Mouse (Mus musculus) CD4-positive, CD25-positive, alpha-beta regulatory T cell, adult 2 months (primary cell): ENCODE results near the gene Ube4b.
A peak's percentile ranks its signal among the peaks of the same experiment; 100 is the strongest.
"Not testable (repeated sequence)": the region's sequence is repeated elsewhere in the genome, so short reads cannot be mapped to it uniquely, and the experiment has no call there.

Source experiments
- DNase-seq: peaks from one replicate; pipeline ENCODE4 v3.0.0-alpha.2; 2012; ENCODE audit warnings: low read depth, low spot score

The Ube4b gene

DNA sequence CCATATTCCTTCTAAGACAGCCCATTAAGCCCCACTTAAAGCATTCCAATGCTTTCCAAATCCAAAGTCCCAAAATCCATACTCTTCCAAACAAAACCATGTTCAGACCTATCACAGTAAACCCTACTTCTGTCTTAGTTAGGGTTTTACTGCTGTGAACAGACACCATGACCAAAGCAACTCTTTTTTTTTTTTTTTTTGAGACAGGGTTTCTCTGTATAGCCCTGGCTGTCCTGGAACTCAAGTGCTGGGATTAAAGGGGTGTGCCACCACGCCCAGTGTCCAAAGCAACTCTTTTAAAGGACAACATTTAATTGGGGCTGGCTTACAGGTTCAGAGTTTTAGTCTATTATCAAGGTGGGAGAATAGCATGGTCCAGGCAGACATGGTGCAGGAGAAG lies 5.3 kb upstream of the Ube4b start:
- DNase-seq, result not testable (repeated sequence)

DNA sequence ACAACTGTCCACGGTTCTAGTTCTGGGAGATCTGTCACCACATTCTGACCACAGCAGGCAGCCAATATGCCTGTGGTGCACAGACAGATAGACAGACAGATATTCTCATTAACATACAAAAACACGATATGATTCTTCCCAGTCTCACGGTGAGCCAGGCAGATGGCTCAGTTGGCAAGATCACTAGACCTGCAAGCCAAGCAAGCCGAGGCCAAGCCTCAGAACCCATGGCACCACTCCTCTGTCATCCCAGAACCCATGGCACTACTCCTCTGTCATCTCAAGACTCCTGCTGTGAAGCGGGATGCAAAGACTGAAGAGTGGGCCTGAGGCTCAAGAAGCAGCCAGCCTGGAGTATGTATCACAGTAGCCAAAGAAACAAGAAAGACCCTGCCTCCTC lies 3.0 kb upstream of the Ube4b start:
- DNase-seq, result no peak

DNA sequence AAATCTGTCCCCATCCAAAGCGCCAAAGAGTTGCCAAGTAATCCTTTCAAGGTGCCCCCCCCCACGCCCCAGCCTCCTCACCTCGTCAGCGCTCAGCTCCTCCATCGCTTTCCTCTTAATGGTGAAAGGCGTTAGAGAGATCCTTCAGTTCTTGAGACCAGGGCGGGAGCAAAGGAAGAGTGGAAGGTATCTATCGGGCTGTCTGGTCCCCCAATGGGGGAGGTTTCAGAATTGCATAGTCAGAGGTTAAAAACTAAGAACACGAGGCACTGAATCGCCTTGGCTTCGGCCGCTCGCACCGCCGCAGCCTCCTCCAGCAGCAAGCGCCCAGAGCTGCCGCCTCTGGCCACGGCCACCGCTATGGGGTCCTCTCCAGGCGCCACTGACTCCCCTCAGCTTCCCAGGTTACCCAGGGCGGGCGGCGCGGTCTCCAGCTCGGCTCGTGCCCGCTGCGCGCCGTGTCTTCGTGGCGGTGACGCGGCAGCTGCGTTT lies 702 bp downstream of the Ube4b start:
- peak; percentile 48 for DNase-seq

DNA sequence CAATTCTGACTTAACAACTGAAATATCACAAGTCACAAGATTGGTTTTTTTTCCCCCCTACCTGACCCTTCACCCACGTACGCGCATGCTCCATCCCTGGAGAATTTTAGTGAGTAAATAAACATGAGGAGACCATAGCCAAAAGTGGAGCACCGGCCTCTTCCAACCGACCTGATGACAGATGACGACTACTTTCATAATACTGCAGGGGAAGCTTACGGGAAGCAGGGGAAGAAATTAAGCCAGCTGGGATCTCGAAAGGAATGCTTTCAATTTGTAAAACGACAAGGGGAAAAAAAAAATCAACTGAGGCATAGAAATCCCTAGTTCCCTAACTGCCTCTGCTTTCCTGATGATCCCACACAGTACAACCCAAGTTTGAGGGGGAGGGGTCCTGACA lies 1.8 kb downstream of the Ube4b start:
- DNase-seq, result no peak

DNA sequence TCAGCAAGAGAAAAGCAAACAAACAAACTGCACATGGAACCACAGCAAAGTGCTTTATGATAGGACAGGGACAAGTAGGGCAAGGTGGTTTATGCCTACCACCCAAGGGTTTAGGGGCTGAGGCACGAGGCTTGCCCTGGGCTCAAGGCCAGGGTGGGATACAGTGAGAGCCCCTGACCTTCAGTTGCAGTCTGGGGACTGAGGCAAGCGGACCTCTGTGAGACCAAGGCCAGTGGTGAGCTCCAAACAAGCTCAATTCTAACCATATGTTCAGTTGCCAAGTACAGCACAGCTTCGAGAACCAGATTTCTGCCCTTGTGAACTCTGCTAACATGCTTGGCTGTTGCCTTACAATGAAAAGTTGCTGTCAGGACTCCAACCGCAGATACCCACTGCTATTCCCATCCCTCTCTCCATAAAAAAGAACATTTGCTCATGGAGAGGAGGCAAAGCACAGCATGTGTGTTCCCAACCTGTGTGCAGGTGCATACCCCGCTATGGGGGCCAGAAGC lies 8.6 kb downstream of the Ube4b start:
- no peak for DNase-seq

DNA sequence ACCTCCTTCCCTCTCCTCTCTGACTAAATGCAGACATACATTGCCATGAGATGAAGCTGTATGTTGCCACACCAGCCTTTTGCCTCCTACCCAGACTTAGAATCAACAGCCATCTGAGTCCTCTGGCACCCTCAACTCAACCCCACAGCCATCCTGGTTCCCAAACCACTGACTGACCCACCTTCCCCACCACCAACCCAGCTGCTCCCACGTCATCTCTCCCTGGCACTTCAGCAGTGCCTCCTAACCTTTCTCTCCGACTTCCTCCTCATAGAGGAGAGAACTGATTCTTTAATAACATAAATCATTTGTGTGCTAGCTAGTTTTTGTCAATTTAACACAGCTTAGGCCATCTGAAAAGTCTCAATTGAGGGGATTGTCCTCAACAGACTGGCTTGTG lies 9.6 kb downstream of the Ube4b start:
- no peak for DNase-seq

DNA sequence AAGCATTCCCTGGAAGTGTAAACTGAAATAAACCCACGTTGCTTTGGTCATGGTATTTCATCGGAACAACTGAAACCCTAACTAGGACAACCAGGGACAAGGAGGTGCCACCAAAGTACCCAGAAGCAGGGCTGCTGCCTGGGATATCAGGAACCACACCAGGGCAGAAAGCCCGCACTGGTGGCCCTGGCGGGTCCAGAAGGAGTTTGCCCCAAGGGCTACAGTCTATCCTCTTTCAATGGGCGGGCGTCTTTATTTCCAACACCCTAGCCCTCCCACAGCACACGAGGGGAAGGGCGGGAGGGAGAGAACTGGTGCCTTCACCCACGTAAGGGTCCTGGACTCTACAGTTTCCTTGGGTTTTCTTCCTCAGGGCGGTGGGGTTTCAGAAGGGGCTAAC lies 10.1 kb downstream of the Ube4b start:
- DNase-seq, result no peak

DNA sequence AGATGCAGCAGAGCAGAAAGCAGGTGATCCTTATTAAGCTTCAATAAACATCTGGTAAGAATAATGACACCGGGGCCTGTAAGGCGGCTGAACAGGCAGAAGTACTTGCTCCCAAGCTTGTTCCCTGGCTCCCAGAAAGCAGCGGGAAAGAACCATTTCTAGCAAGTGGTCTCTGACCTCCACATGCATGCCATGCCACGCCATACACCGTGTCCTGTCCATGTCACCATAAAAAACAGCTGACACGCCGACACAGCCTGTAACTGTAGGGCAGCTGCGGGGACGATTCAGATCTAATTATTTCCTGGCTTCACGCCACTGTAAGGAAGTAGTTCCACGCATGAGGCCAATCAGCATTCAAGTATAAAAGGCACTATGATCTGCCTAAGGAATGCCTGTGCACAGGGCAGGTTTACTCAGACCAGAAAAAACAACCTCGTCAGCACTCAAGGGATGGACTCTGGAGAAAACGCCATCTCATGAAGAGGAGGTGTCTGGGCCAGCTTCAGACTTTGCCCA lies 10.8 kb downstream of the Ube4b start:
- DNase-seq, result no peak

DNA sequence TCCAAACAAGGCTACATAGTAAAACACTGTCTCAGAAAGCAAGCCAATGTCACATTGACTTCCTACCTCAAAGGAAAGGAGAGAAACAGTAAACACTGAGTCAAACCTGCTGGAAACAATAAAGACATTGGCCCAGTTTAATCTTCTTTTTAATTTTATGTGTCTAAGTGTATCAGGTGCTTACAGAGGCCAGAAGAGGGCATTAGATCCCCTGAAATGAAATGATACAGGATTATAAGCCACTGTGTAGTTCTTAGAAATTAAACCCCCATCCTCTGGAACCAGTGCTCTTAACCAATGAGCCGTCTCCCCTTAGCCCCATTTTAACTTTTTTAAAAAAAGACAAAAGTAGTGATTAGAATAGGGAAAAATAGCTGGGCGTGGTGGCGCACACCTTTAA lies 12.3 kb downstream of the Ube4b start:
- DNase-seq, result peak; percentile 45

DNA sequence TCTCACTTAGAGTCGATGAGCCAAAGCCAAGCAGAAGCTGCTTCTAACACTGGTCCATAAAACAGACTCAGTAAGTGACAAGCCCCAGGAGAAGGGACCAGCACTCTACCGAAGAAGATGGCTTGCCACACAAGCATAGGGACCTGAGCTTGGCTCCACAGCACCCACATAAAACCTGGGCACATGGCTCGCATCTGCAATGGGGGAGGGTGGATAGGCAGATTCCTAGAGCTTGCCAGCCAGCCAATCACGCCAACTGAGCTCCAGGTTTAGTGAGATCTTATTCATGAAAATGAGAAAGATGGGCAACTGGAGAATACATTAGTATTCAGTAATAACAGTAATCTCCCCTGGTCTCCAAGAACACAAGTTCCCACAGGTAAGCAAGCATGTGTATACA lies 16.8 kb downstream of the Ube4b start:
- no peak for DNase-seq

DNA sequence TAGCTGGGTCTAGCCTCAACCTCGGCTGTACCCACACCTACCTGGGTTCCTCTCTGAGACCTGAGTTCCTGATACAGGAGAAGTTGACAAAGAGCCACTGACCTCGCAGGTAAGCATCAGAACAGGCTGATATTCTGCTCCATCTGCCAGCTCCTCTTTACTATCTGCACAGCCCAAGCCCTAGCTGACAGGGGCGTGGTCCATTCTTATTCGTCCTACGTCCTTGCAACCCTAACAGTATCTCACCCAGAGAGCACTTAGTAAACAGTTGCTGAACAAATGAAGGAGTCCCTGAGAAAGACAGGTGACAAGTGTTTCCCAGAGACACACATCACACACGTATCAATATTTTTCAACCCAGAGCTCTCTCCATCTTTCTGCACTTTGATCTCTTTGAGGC lies 18.2 kb downstream of the Ube4b start:
- no peak for DNase-seq

DNA sequence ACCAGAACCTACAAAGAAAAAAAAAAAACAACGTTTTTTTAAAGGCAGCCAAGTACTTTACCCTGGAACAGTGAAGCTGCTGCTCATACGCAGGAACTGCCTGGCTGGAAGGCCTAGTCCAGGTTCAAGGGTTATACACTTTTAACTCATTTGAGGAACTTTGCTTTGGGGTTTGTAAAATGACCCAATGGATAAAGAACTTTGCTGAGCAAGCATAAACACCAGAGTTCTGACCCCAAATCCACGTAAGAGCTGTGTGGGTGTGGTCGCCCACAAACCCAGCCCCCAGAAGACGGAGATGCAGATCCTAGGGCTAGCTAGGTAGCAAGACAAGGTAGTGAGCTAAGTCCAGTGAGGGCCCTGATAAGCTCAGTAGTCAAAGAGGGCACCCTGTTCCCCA lies 19.1 kb downstream of the Ube4b start:
- DNase-seq, result no peak

DNA sequence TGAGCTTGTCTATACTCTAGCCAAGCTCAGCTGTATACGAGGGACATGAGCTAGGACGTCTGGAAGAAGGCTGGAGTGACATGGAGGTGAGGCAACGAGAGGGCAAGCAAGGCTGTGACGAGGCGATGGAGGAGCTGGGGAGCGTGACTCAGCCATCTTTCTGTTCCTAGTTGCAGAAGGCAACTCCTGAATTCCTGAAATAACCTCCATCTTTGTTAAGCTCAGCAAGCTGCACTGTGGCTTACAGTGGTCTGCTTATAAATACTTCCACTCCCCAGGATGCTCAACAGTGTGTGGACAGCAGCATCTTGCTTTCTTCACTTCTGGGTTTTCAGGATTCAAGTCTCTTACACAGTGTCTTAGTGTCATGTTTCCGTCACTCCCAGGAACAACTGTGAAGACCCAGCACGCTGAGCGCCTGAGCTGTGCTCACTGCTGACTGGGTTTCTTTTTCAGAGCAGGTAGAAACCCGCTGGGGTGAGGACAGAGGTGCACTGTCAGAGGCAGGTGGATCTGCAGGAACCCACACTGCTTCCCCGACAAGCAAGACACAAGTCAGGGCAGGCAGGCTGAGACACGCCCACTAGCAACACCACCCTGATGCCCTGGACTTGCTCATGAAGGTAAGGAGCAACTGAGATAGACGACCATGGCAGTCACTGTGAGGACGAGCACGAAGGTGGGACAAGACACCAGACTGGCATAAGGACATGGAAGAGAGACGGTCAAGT lies 20.7 kb downstream of the Ube4b start:
- no peak for DNase-seq

DNA sequence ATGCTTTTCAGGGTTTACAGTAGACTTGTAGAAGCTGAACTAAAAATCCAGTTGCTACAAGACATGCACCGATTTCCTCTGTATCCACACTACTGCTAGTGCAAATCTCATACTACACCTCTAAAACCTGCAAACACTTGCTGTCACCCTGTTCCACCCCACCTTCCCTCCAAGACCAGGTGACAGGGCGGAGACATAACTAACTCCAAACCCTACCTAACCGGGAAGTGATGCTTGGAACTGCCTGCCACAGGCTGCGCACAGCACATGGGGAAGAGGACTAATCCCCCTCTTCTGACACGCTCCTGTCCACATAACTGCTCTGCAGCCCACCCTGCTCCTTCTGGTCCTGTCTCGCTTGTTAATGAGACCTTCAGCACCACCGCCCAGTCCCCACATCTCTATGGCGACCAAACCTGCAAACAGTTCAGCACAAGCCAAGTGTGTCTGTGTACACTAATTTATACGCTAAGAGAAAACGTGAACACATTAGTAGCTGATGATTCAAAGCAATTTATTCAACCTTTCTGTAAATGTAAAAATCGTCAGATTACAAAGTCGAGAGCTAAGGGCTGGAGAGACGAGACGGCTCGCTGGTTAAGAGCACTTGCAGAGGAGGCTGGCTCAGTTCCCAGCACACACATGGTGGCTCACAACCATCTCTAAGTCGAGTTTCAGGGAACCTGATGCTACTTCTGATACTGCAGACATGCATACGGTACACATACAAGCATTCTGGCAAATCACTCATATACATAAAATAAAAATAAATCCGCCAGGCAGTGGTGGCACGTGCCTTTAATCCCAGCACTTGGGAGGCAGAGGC lies 21.7 kb downstream of the Ube4b start:
- no peak for DNase-seq

DNA sequence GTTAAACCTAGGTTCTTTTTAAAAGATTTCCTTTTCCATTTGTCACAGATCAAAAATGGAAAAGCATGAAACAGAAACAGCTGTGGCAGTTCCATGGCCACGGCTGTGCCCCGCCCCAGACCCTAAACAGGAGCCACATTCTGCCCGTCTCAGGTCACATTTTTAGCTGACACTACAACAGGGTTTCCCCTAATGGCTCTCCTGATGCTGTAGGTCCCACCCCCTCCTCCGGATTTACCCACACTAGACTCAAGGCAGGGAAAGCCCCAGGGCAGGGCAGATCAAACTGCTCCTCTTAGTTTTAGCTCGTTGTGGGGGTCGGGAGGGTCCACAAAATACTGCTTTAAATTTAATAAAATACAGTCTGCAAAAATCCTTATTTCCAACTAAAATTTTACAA lies 23.5 kb downstream of the Ube4b start:
- peak; percentile 76 for DNase-seq

DNA sequence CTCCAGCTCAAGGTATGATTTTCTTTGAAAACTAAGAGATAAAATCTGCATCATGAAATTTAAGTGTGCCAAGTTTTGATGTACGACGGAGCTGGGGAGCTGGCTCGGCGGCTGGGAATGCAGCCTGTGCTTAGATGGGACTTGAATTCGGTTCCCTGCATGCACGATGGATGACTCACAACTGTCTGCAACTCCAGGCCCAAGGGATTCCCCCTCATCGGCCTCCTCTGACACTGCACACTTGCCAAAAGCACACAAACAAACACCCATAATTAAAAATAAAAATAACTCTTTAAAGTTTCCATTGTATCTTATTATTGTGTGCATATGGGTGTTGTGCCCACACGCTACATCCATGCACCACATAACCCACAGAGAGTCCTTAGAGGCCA lies 25.0 kb downstream of the Ube4b start:
- DNase-seq, result peak; percentile 54

DNA sequence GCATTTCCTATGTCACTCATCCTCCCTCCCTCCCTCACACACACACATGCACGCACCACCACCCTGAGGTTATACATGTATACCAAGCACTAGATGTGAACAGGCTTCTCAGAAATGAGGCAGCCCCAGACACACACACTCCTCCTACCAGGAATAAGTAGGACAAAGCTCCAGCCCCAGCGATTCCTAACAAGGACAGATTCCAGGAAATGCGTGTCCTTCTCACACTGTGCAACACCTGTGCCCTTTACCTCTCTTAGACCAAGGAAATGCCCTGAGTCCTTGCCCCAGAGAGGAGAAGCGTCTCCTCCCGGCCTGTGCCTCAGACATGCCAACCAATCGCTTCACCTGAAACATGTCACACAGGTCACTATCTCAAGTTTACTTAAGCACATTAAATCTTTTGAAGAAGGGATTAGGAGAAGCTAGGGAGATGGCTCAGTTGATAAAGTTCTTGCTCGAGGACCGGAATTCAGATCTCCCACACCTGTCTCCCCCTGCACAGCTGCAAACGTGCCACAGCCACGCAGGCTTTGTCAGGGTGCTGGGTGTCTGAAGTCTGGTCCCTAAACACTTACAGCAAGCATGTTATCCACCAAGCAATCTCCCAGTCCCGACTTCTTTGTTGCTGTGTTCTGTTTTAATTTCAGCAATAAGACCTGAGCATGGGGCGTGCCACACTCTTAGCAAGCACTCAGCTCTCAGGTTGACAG lies 25.5 kb downstream of the Ube4b start:
- DNase-seq, result peak; percentile 26

DNA sequence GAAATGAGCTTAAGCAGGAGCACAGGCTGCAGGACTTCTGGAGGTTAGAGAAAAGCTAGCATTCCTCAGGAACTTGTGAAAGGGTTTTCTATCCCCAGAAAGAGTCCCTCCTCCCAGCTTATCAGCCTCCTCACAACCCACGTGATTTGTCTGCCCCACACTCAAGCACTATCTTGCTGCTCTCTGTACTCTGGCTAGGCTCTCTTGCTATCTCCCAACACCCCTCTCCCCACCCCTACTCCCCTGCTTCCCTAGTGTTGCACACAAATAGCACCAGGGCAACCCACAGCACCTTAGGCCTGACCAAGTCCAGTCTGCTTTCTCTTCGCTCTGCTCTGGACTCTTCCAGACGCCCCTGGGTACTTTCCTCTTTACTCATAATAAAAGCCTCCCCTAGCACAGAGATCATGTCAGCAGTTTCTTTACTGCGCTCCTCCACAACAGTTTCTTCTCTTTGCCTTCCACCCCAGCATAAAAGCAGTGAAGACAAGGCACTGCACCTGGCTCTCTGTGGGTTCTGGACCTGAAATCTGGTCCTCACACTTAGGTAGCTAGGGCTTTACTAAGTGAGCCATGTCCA lies 27.1 kb downstream of the Ube4b start:
- peak; percentile 16 for DNase-seq

DNA sequence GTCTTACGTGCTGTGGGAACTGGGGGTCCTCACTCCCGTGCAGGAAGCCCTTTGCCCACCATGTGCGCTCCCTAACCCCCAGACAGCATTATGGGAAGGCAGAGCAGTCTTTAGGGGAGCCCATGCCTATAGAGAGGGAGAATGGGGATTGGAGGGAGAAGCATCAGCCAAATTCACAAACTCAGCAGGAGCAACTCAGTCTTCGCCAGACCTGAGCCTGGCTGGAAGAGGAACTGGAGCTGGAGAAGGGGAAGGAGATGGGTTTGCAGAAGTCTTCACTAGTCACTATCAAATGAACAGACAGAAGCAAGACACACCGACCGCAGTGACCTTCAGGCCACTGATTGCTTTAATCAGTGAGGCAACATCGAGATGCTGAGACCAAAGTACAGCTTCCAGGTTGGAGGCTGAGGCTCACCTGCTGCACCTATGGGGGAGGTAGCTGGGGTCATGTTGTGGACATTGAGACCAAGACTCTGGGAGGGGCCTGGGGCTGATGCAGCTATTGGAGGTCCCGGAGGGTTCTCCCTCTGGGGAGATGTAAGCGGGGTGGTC lies 28.3 kb downstream of the Ube4b start:
- no peak for DNase-seq

DNA sequence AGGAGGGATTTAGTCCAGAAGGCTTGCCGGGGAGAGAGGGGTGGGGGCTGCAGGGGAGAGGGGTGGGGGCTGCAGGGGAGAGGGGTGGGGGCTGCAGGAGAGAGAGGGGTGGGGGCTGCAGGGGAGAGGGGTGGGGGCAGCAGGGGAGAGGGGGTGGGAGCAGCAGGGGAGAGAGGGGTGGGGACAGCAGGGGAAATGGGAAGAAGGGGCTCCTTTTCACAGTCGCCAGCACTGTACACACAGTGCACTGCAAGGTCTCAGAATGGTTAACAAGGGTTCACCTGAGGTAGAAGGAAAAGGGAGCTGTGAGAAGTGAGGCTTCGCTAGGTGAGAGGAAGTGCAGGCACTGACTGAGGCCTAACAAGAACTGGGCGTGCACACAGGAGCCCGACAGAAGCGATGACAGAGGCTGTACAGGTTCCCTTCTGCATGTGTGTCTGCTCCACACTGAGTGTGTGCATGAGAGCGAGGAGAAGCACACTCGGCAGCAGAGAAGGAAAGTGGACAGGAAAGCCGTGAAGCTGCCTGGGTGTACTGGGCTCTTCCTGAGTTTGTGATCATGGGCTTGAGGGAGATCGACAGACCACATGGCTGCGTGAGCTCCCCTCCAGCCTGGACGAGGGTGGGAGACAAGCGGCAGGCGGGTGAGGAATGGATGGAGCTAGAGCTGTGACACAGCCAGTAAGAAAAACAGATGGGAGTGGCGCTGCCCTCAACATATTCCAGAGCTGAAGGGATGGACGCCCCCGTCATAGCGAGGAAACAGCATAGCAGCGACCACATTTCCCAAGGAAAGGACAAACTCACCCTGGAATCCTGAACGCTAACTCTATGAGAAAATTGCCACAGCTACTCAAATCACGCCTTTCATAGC lies 29.9 kb downstream of the Ube4b start:
- no peak for DNase-seq
